Mouse (Mus musculus) cortical plate, adult 2 months (tissue): ENCODE measurements around the gene Mgat4d.

Experiments
- CTCF ChIP-seq: fragments of 200-500 bp; IDR thresholded peaks from 2 replicates; pipeline ENCODE4 v1.5.1; 2011; ENCODE audit warnings: mild to moderate bottlenecking, control low read depth, low read length; ENCODE audit not compliant: insufficient read depth; ENCODE audit errors: extremely low read depth
- POLR2A ChIP-seq: fragments of 200-500 bp; IDR thresholded peaks from 2 replicates; pipeline ENCODE4 v1.6.1; 2011; ENCODE audit warnings: mild to moderate bottlenecking, low read length, control low read depth; ENCODE audit not compliant: insufficient read depth; ENCODE audit errors: extremely low read depth

GRCm38 (mm10) chr8:83421354-83421753, 73.1 kb downstream of the Mgat4d start:
- TF ChIP-seq POLR2A: no peak
- no peak for TF ChIP-seq CTCF
